Mouse (Mus musculus) bone marrow macrophage, adult 2 months (primary cell): ENCODE measurements around the gene Nr2f6. TPM values are rescaled to one million over a fixed set of nuclear protein-coding genes. Genes with fewer than 3 reads are reported as not detected.
A peak's percentile ranks its signal among the peaks of the same experiment; 100 is the strongest.

Experiments used
- H3K27ac ChIP-seq: 2 replicates; pipeline ENCODE4 v1.5.1; 2012; ENCODE audit warnings: low read depth, low read length; ENCODE audit not compliant: insufficient read depth
- H3K4me1 ChIP-seq: 2 replicates; pipeline ENCODE4 v1.6.1; 2012; ENCODE audit warnings: low read length; ENCODE audit not compliant: control insufficient read depth, insufficient read depth
- H3K4me3 ChIP-seq: 2 replicates; pipeline ENCODE4 v1.5.1; 2012; ENCODE audit warnings: mild to moderate bottlenecking, low read length, moderate library complexity; ENCODE audit not compliant: insufficient read depth
- CTCF ChIP-seq: IDR thresholded peaks from 2 replicates; pipeline ENCODE4 v1.5.1; 2012; ENCODE audit warnings: low read depth, mild to moderate bottlenecking, low read length, moderate library complexity
- POLR2A ChIP-seq: IDR thresholded peaks from 2 replicates; pipeline ENCODE4 v1.6.1; 2012; ENCODE audit warnings: mild to moderate bottlenecking, low read depth, low read length, borderline replicate concordance
- polyA plus RNA-seq: library from polyadenylated mRNA; stranded (reverse); fragments of >200 nt; gene quantifications from 2 replicates; pipeline ENCODE4 v1.2.4, GENCODE M21; 2012; ENCODE audit not compliant: missing spikeins, insufficient read depth, insufficient read length

Gene Nr2f6
- polyA plus RNA-seq, 1 experiment: 23.9 TPM

DNA sequence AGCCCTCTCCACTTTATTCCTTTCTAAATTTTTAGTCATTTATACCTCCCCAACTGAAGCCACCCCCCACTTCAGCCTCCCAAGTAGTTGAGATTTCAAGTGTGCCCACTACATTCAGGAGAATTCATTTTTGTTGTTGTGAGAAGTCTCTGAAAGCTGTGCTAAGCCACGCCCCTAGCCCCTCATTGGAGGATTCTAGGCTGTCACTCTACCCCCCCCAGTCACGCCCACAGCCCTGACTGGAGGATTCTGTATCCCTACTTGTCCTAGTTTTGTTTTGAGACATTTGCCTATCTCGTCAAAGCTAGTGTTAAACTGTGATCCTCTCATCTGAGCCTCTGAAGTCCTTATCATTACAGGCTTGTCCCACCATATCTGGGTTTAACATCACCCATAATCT lies 11.1 kb upstream of the Nr2f6 start:
- Histone ChIP-seq H3K27ac (no peak overlapping the region), H3K4me3 (no peak overlapping the region), H3K4me1 (peaks cover 19% of the 10 kb centered on the region)
- TF ChIP-seq CTCF (no peak), POLR2A (no peak)

GRCm38 (mm10) chr8:71392391-71392790 lies 10.6 kb upstream of the Nr2f6 start:
- no peak overlapping the region for H3K4me3 ChIP-seq
- no peak overlapping the region for H3K27ac ChIP-seq
- H3K4me1 ChIP-seq: peaks cover 23% of the 10 kb centered on the region
- TF ChIP-seq POLR2A: no peak
- TF ChIP-seq CTCF: no peak

DNA sequence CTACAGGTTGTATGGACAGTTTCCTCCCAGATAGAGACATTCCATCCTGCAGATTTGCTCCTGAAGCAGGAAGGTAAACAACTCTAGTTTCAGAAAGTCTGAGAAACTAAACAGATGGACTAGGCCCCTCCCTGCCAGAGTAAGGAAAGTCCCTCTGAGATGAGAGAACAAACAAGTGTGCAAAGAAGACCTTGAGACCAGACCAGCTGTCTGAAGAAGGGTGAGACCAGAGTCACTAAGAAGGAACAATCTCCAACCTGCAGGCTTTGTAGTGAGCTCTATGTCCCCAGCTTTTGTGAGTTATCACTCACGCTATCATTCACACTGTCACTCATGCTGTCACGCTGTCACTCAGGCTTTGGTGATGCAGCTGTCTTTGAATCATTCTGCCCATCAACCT lies 9.9 kb upstream of the Nr2f6 start:
- TF ChIP-seq CTCF: no peak
- TF ChIP-seq POLR2A: no peak
- Histone ChIP-seq H3K4me3 (no peak overlapping the region), H3K27ac (no peak overlapping the region), H3K4me1 (peaks cover 26% of the 10 kb centered on the region)

DNA sequence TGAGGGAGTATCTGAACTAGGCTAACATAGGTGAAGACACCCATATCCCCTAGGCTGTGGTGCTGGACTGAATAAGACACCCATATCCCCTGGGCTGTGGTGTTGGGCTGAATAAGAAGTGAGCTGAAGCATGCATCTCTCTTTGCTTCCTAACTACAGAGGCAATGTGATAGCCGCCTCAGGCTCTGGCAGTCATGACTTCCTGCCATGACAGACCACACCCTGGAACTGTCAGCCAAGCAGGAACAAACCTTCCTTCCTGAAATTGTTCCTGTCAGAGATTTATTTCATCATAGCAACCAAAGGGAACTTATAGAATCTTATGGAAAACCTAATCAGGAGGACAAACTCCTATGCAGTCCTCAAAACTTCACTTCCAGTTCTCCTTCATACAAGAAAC lies 6.5 kb upstream of the Nr2f6 start:
- TF ChIP-seq CTCF (no peak), POLR2A (no peak)
- peaks cover 19% of the 10 kb centered on the region for H3K4me1 ChIP-seq
- no peak overlapping the region for H3K4me3 ChIP-seq
- H3K27ac ChIP-seq: peak overlapping the region; percentile 55

DNA sequence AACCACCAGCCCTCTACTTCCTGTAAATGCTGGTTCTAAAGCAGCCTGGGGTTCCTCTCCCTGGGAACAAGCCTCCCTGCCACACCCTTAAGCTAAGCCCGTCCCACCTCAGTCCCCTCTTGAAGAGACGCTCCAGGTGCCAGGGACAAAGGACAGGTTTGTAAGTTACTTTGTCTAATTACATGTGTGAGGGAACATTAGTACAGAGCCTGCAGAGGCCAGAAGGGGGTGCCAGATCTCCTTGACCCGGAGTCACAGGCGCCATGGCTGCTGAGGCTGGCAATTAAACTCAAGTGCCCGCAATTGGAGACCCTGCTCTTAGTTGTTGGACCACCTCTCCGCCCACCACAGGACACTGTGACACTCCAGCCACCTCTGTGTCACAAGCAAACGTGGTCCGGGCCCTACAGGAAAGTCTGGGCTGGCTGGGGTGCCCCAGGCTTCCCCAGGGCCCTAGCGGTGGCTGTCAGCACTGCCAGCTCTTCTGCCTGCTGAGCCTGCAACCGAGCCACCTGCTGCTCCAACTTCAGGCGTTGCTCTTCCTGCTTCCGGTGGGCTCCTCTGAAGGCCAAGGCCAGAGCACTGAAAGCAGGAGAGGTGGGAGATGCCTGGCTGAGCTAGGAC lies 3.6 kb upstream of the Nr2f6 start:
- Histone ChIP-seq H3K4me1 (peaks cover 27% of the 10 kb centered on the region), H3K4me3 (no peak overlapping the region), H3K27ac (no peak overlapping the region)
- no peak for TF ChIP-seq CTCF

DNA sequence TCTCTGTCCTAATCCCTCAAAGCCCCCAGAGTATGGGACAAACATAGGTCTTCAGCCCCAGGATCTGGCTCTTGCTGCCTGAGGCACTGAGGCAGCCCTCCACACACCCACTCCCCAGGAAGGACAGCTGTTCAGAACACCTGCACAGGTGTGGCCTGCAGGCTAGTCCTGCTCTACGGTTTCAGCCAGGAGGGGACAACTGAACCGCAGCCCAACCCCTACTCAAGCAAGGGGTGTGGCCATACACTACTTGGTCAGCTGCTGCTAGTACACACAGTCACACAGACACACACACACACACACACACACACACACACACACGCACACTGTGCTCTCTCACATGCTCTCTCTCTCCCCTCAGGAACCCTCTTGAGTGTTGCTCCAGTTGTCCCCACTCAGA lies 2.1 kb upstream of the Nr2f6 start:
- Histone ChIP-seq H3K4me1 (peaks cover 26% of the 10 kb centered on the region), H3K27ac (no peak overlapping the region), H3K4me3 (no peak overlapping the region)
- no peak for TF ChIP-seq POLR2A
- TF ChIP-seq CTCF: no peak

GRCm38 (mm10) chr8:71383396-71383795 lies 1.6 kb upstream of the Nr2f6 start:
- peaks cover 22% of the 10 kb centered on the region for H3K4me1 ChIP-seq
- H3K27ac ChIP-seq: no peak overlapping the region
- no peak overlapping the region for H3K4me3 ChIP-seq
- TF ChIP-seq CTCF (no peak), POLR2A (no peak)

GRCm38 (mm10) chr8:71381971-71382961 lies 506 bp upstream of the Nr2f6 start:
- H3K27ac ChIP-seq: peak overlapping the region; percentile 9; the same call in 1 of the 2 replicates
- peaks cover 13% of the 10 kb centered on the region for H3K4me1 ChIP-seq
- no peak for TF ChIP-seq CTCF
- no peak for TF ChIP-seq POLR2A
- peak overlapping the region; percentile 78 for H3K4me3 ChIP-seq

GRCm38 (mm10) chr8:71380178-71381171 lies 1.3 kb downstream of the Nr2f6 start:
- Histone ChIP-seq H3K4me1 (peaks cover 11% of the 10 kb centered on the region), H3K27ac (no peak overlapping the region), H3K4me3 (peak overlapping the region; percentile 78)
- no peak for TF ChIP-seq CTCF
- TF ChIP-seq POLR2A: no peak
